Mouse (Mus musculus) G1E (cell line): Measurements from ENCODE around the gene Prdm16.

Source experiments
- CTCF ChIP-seq: IDR thresholded peaks from 2 replicates; pipeline ENCODE4 v1.5.1; 2012; ENCODE audit warnings: low read depth, low read length, inconsistent platforms, mixed read lengths
- GATA1 ChIP-seq: IDR thresholded peaks from 2 replicates; pipeline ENCODE4 v1.6.1; 2012; ENCODE audit warnings: borderline replicate concordance, low read length, inconsistent platforms, mixed read lengths

DNA sequence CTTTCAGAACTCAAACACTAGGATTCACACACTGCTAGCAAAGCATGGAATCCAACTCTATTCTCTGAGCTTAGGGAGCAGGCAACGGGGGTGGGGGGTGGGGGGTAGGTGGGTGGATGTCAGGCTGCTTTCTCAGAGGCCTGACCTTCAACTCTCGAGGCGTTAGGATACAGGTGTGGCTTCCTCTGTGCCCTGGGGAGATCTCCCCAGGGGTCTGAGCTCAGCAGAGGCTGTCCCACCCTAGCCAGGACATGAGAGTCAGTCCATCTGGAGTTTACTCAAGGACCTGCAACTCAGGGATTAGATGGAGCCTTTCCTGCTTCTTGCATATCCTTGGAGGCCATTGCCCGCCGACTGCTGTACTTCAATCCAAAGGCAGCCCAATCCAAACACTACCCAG lies 267.6 kb downstream of the Prdm16 start:
- TF ChIP-seq CTCF = no peak
- no peak for TF ChIP-seq GATA1
